Mouse (Mus musculus) MEL (cell line): Measurements from ENCODE around the gene Gss. TPM values are rescaled to one million over a fixed set of nuclear protein-coding genes. Genes with fewer than 3 reads are reported as not detected.
A peak's percentile ranks its signal among the peaks of the same experiment; 100 is the strongest.

Experiments used
- DNase-seq: peaks from one replicate; pipeline ENCODE4 v3.0.0; 2011; ENCODE audit warnings: low read depth, low spot score
- H3K27ac ChIP-seq: 2 replicates; pipeline ENCODE4 v1.5.1; 2012; ENCODE audit warnings: low read depth, mild to moderate bottlenecking, control low read depth, low read length, moderate library complexity; ENCODE audit not compliant: control insufficient read depth
- H3K27me3 ChIP-seq, 2 experiments: fragments of 150-350 bp in 1 of 2; sonication (generic) in 1 of 2; 2 replicates each; pipeline ENCODE4 v1.6.1; 2012; ENCODE audit warnings: low read length in 2 of 2, mild to moderate bottlenecking in 2 of 2, improper control_type of control experiment in 1 of 2, moderate library complexity in 1 of 2; ENCODE audit not compliant: insufficient read depth in 2 of 2, control insufficient read depth in 1 of 2
- H3K36me3 ChIP-seq, 2 experiments: 2 replicates each; pipeline ENCODE4 v1.6.1; 2012 to 2014; ENCODE audit warnings: low read length in 2 of 2, improper control_type of control experiment in 1 of 2, inconsistent platforms in 1 of 2, mild to moderate bottlenecking in 1 of 2; ENCODE audit not compliant: insufficient read depth in 2 of 2, control insufficient read depth in 1 of 2
- H3K4me1 ChIP-seq, 2 experiments: fragments of 150-350 bp in 1 of 2; sonication (generic) in 1 of 2; 2 replicates each; pipeline ENCODE4 v1.6.1; 2012; ENCODE audit warnings: low read length in 2 of 2, improper control_type of control experiment in 1 of 2, mild to moderate bottlenecking in 1 of 2; ENCODE audit not compliant: insufficient read depth in 2 of 2, control insufficient read depth in 1 of 2
- H3K4me3 ChIP-seq, 2 experiments: fragments of 150-350 bp in 1 of 2; sonication (generic) in 1 of 2; 2 replicates each; pipeline ENCODE4 v1.5.1; 2012; ENCODE audit warnings: low read depth in 2 of 2, low read length in 2 of 2, mild to moderate bottlenecking in 2 of 2, moderate library complexity in 2 of 2, control low read depth in 1 of 2, improper control_type of control experiment in 1 of 2; ENCODE audit not compliant: control insufficient read depth in 1 of 2, insufficient read depth in 1 of 2
- H3K79me2 ChIP-seq: 2 replicates; pipeline ENCODE4 v1.6.1; 2012; ENCODE audit warnings: mild to moderate bottlenecking, low read length, moderate library complexity; ENCODE audit not compliant: control insufficient read depth, poor library complexity, insufficient read depth
- H3K9ac ChIP-seq: 2 replicates; pipeline ENCODE4 v1.6.1; 2012; ENCODE audit warnings: low read depth, mild to moderate bottlenecking, control low read depth, low read length, moderate library complexity; ENCODE audit not compliant: control insufficient read depth, poor library complexity, severe bottlenecking
- H3K9me3 ChIP-seq: fragments of 150-350 bp; sonication (generic); replicated peaks from 2 replicates; pipeline ENCODE4 v1.6.1; 2012; ENCODE audit warnings: mild to moderate bottlenecking, low read length, improper control_type of control experiment, moderate library complexity; ENCODE audit not compliant: insufficient read depth
- BHLHE40 ChIP-seq: IDR thresholded peaks from 2 replicates; pipeline ENCODE4 v1.6.1; 2012; ENCODE audit warnings: low read depth, mild to moderate bottlenecking, inconsistent platforms, low read length, improper control_type of control experiment, borderline replicate concordance
- CHD1 ChIP-seq: IDR thresholded peaks from 2 replicates; pipeline ENCODE4 v1.6.1; 2012; ENCODE audit warnings: low read depth, mild to moderate bottlenecking, inconsistent platforms, low read length, improper control_type of control experiment
- CHD2 ChIP-seq: IDR thresholded peaks from 2 replicates; pipeline ENCODE4 v1.6.1; 2011; ENCODE audit warnings: low read length, improper control_type of control experiment
- ELF1 ChIP-seq: IDR thresholded peaks from 2 replicates; pipeline ENCODE4 v1.6.1; 2014; ENCODE audit warnings: low read depth, mild to moderate bottlenecking, inconsistent platforms, low read length, improper control_type of control experiment, moderate library complexity
- EP300 ChIP-seq, 2 experiments: IDR thresholded peaks; 2 replicates each; pipeline ENCODE4 v1.6.1; 2011; ENCODE audit warnings: improper control_type of control experiment in 2 of 2, low read length in 2 of 2, low read depth in 1 of 2, mild to moderate bottlenecking in 1 of 2
- ETS1 ChIP-seq: IDR thresholded peaks from 2 replicates; pipeline ENCODE4 v1.6.1; 2012; ENCODE audit warnings: low read depth, mild to moderate bottlenecking, inconsistent platforms, low read length, improper control_type of control experiment, moderate library complexity
- GABPA ChIP-seq: IDR thresholded peaks from 2 replicates; pipeline ENCODE4 v1.6.1; 2012; ENCODE audit warnings: low read depth, mild to moderate bottlenecking, inconsistent platforms, low read length, improper control_type of control experiment, moderate library complexity
- GATA1 ChIP-seq: IDR thresholded peaks from 2 replicates; pipeline ENCODE4 v1.6.1; 2011; ENCODE audit warnings: low read depth, low read length, improper control_type of control experiment
- HCFC1 ChIP-seq: IDR thresholded peaks from 2 replicates; pipeline ENCODE4 v1.6.1; 2012; ENCODE audit warnings: low read depth, mild to moderate bottlenecking, inconsistent platforms, low read length, improper control_type of control experiment, moderate library complexity
- JUND ChIP-seq: IDR thresholded peaks from 2 replicates; pipeline ENCODE4 v1.6.1; 2011; ENCODE audit warnings: low read depth, mild to moderate bottlenecking, improper control_type of control experiment, low read length
- KAT2A ChIP-seq: conservative IDR thresholded peaks from 2 replicates; pipeline ENCODE4 v1.6.1; 2012; ENCODE audit warnings: low read depth, low read length, improper control_type of control experiment, inconsistent platforms
- MAFK ChIP-seq: IDR thresholded peaks from 2 replicates; pipeline ENCODE4 v1.6.1; 2011; ENCODE audit warnings: low read depth, mild to moderate bottlenecking, low read length, improper control_type of control experiment, borderline replicate concordance
- MAX ChIP-seq: IDR thresholded peaks from 2 replicates; pipeline ENCODE4 v1.6.1; 2011; ENCODE audit warnings: low read length, improper control_type of control experiment
- MAZ ChIP-seq: IDR thresholded peaks from 2 replicates; pipeline ENCODE4 v1.6.1; 2012; ENCODE audit warnings: low read depth, mild to moderate bottlenecking, inconsistent platforms, low read length, improper control_type of control experiment
- MEF2A ChIP-seq: IDR thresholded peaks from 2 replicates; pipeline ENCODE4 v1.6.1; 2014; ENCODE audit warnings: low read depth, mild to moderate bottlenecking, inconsistent platforms, low read length, improper control_type of control experiment; ENCODE audit not compliant: poor library complexity, insufficient replicate concordance, severe bottlenecking; ENCODE audit errors: extremely low read depth
- MXI1 ChIP-seq: IDR thresholded peaks from 2 replicates; pipeline ENCODE4 v1.6.1; 2011; ENCODE audit warnings: mild to moderate bottlenecking, low read depth, low read length, improper control_type of control experiment
- MYB ChIP-seq: IDR thresholded peaks from 2 replicates; pipeline ENCODE4 v1.6.1; 2011; ENCODE audit warnings: mild to moderate bottlenecking, low read depth, low read length, improper control_type of control experiment
- NELFE ChIP-seq: IDR thresholded peaks from 2 replicates; pipeline ENCODE4 v1.6.1; 2011; ENCODE audit warnings: low read depth, low read length, improper control_type of control experiment
- NRF1 ChIP-seq: IDR thresholded peaks from 2 replicates; pipeline ENCODE4 v1.6.1; 2014; ENCODE audit warnings: low read depth, mild to moderate bottlenecking, inconsistent platforms, low read length, improper control_type of control experiment, moderate library complexity; ENCODE audit not compliant: poor library complexity, insufficient read depth, severe bottlenecking
- POLR2A ChIP-seq, 2 experiments: IDR thresholded peaks; 2 replicates each; pipeline ENCODE4 v1.6.1; 2011 to 2012; ENCODE audit warnings: low read length in 2 of 2, mild to moderate bottlenecking in 2 of 2, control low read depth in 1 of 2, improper control_type of control experiment in 1 of 2, low read depth in 1 of 2, moderate library complexity in 1 of 2; ENCODE audit not compliant: control insufficient read depth in 1 of 2, insufficient read depth in 1 of 2, poor library complexity in 1 of 2
- POLR2AphosphoS2 ChIP-seq: IDR thresholded peaks from 2 replicates; pipeline ENCODE4 v1.6.1; 2011; ENCODE audit warnings: low read length, improper control_type of control experiment
- POLR2AphosphoS5 ChIP-seq: IDR thresholded peaks from 2 replicates; pipeline ENCODE4 v1.6.1; 2012; ENCODE audit warnings: low read depth, borderline replicate concordance, mild to moderate bottlenecking, inconsistent platforms, low read length, moderate library complexity, mixed read lengths
- RAD21 ChIP-seq: IDR thresholded peaks from 2 replicates; pipeline ENCODE4 v1.6.1; 2011; ENCODE audit warnings: mild to moderate bottlenecking, low read depth, low read length, improper control_type of control experiment
- RCOR1 ChIP-seq: IDR thresholded peaks from 2 replicates; pipeline ENCODE4 v1.6.1; 2012; ENCODE audit warnings: low read depth, mild to moderate bottlenecking, inconsistent platforms, low read length, improper control_type of control experiment
- SIN3A ChIP-seq: IDR thresholded peaks from 2 replicates; pipeline ENCODE4 v1.6.1; 2012; ENCODE audit warnings: low read length, improper control_type of control experiment, inconsistent platforms
- SMC3 ChIP-seq: IDR thresholded peaks from 2 replicates; pipeline ENCODE4 v1.6.1; 2011; ENCODE audit warnings: low read depth, low read length, improper control_type of control experiment
- TAL1 ChIP-seq: IDR thresholded peaks from 2 replicates; pipeline ENCODE4 v1.6.1; 2012; ENCODE audit warnings: mild to moderate bottlenecking, inconsistent platforms, low read length, moderate library complexity, mixed read lengths
- TBP ChIP-seq: IDR thresholded peaks from 2 replicates; pipeline ENCODE4 v1.8.0; 2011; ENCODE audit warnings: low read depth, low read length, improper control_type of control experiment
- TCF12 ChIP-seq: IDR thresholded peaks from 2 replicates; pipeline ENCODE4 v1.6.1; 2014; ENCODE audit warnings: low read depth, mild to moderate bottlenecking, inconsistent platforms, low read length, improper control_type of control experiment, moderate library complexity
- UBTF ChIP-seq: IDR thresholded peaks from 2 replicates; pipeline ENCODE4 v1.6.1; 2012; ENCODE audit warnings: low read depth, mild to moderate bottlenecking, inconsistent platforms, low read length, improper control_type of control experiment, moderate library complexity, borderline replicate concordance; ENCODE audit not compliant: insufficient read depth
- USF1 ChIP-seq: IDR thresholded peaks from 2 replicates; pipeline ENCODE4 v1.6.1; 2014; ENCODE audit warnings: low read depth, mild to moderate bottlenecking, inconsistent platforms, low read length, improper control_type of control experiment, moderate library complexity
- USF2 ChIP-seq, 2 experiments: IDR thresholded peaks; 2 replicates each; pipeline ENCODE4 v1.6.1; 2011 to 2012; ENCODE audit warnings: improper control_type of control experiment in 2 of 2, low read length in 2 of 2, borderline replicate concordance in 1 of 2, inconsistent platforms in 1 of 2, low read depth in 1 of 2, mild to moderate bottlenecking in 1 of 2; ENCODE audit not compliant: insufficient read depth in 1 of 2
- ZC3H11A ChIP-seq: IDR thresholded peaks from 2 replicates; pipeline ENCODE4 v1.6.1; 2012; ENCODE audit warnings: low read depth, mild to moderate bottlenecking, inconsistent platforms, low read length, improper control_type of control experiment
- ZKSCAN1 ChIP-seq: IDR thresholded peaks from 2 replicates; pipeline ENCODE4 v1.6.1; 2012; ENCODE audit warnings: low read depth, mild to moderate bottlenecking, inconsistent platforms, low read length, improper control_type of control experiment, moderate library complexity
- ZMIZ1 ChIP-seq: IDR thresholded peaks from 2 replicates; pipeline ENCODE4 v1.6.1; 2012; ENCODE audit warnings: low read depth, mild to moderate bottlenecking, inconsistent platforms, low read length, improper control_type of control experiment, moderate library complexity
- polyA plus RNA-seq, 2 experiments: library from polyadenylated mRNA; stranded (reverse) in 1 of 2; unstranded in 1 of 2; fragments of >175 nt in 1 of 2; fragments of >200 nt in 1 of 2; gene quantifications; 2 replicates each; pipeline versions ENCODE4 v1.2.1 to v1.2.4; 2012; ENCODE audit warnings: low replicate concordance in 2 of 2, low read depth in 1 of 2; ENCODE audit not compliant: insufficient read length in 2 of 2, insufficient read depth in 1 of 2, missing spikeins in 1 of 2
- total RNA-seq: library from RNA; depleted of rRNA; stranded (reverse); fragments of 300-350 nt; gene quantifications from 2 replicates; pipeline ENCODE4 v1.2.3, GENCODE M21; 2012

Gss gene
- total and polyA plus RNA-seq, 3 experiments: 21.9 to 24.0 TPM; not detected in 1

- TF ChIP-seq RCOR1: peak; percentile 76
These were observed 68.2 kb downstream of the Gss start (continued) for GRCm38 (mm10) chr2:155524378-155524777.

GRCm38 (mm10) chr2:155523706-155524105 is 68.9 kb downstream of the Gss start:
- peak overlapping the region; percentile 93 for H3K27ac ChIP-seq
- H3K27me3 ChIP-seq: no peaks in the 10 kb centered on the region
- H3K9ac ChIP-seq: peak overlapping the region; percentile 61; the same call in 1 of the 2 replicates
- peak; percentile 93 for DNase-seq
- peaks cover 21 to 23% of the 10 kb centered on the region in 2 experiments for H3K4me1 ChIP-seq
- H3K4me3 ChIP-seq: peak overlapping the region; percentile 32 to 44
- H3K79me2 ChIP-seq: no peaks in the 10 kb centered on the region
- H3K9me3 ChIP-seq: no peaks in the 10 kb centered on the region
- H3K36me3 ChIP-seq: peaks cover 0 to 33% of the 10 kb centered on the region in 2 experiments; a peak in 2 of 4 replicates
- TF ChIP-seq MAFK (peak; percentile 39; the same call in 1 of the 2 replicates), NELFE (no peak), TCF12 (peak; percentile 57), MXI1 (peak; percentile 81), MYB (no peak), EP300 (IDR thresholded peaks at IDR 0.05; ENCODE audit: low read depth in 1 of 2, low read length in 2 of 2) (peak; percentile 80 to 87), TBP (peak; percentile 70), RAD21 (no peak; the same call in 1 of the 2 replicates), ETS1 (peak; percentile 84), GABPA (no peak), CHD1 (no peak), USF2 (IDR thresholded peaks at IDR 0.05; ENCODE audit: borderline replicate concordance in 1 of 2, insufficient read depth in 1 of 2, low read depth in 1 of 2, low read length in 2 of 2) (no peak), GATA1 (peak; percentile 78), NRF1 (no peak), POLR2AphosphoS5 (no peak), KAT2A (no peak), ELF1 (0 out of 2 replicates have a peak, but pooled peaks have one; percentile 18), ZC3H11A (0 out of 2 replicates have a peak, but pooled peaks have one; percentile 4), CHD2 (no peak), MEF2A (no peak), UBTF (no peak), POLR2A (IDR thresholded peaks at IDR 0.05; ENCODE audit: control insufficient read depth in 1 of 2, insufficient read depth in 1 of 2, low read depth in 1 of 2, low read length in 2 of 2, poor library complexity in 1 of 2) (no peak), HCFC1 (peak; percentile 41; the same call in 1 of the 2 replicates), MAZ (peak; percentile 62; the same call in 1 of the 2 replicates), RCOR1 (peak; percentile 75), USF1 (no peak), BHLHE40 (peak; percentile 79; the same call in 1 of the 2 replicates), ZMIZ1 (no peak), SIN3A (peak; percentile 87), ZKSCAN1 (no peak), POLR2AphosphoS2 (no peak), JUND (no peak), MAX (peak; percentile 64; the same call in 1 of the 2 replicates), TAL1 (no peak), SMC3 (peak; percentile 16; the same call in 1 of the 2 replicates)
